Mouse (Mus musculus): Measurements from ENCODE around the gene Nek7. TPM values are rescaled to one million over a fixed set of nuclear protein-coding genes. Genes with fewer than 3 reads are reported as not detected.

Gene Nek7
- polyA plus RNA-seq, 1 experiment from 2014 or later = 35.1 TPM

GRCm38 (mm10) chr1:138559213-138560101, 60.5 kb downstream of the Nek7 start:
- no peak overlapping the region for H3K27ac ChIP-seq (ENCODE audit: low read depth)
- H3K4me2 ChIP-seq = no peak overlapping the region
- H3K9ac ChIP-seq = no peak overlapping the region
- DNase-seq (no peak), ATAC-seq (ENCODE audit: insufficient read depth) (no peak)
- no peak overlapping the region for H3K4me3 ChIP-seq (ENCODE audit: low read depth, low read length)
- H3K4me1 ChIP-seq (ENCODE audit: insufficient read depth) = no peaks in the 10 kb centered on the region
- TF ChIP-seq CTCF (IDR thresholded peaks at IDR 0.05; ENCODE audit: low read depth) = no peak
- no peaks in the 10 kb centered on the region for H3K36me3 ChIP-seq (ENCODE audit: insufficient read depth)
- H3K9me3 ChIP-seq (ENCODE audit: low read depth, low read length) = no peaks in the 10 kb centered on the region
- H3K27me3 ChIP-seq (ENCODE audit: insufficient read depth, low read length) = no peaks in the 10 kb centered on the region
- WGBS = 56% methylated on average over 12 of the region's 12 CpGs

- H3K9ac ChIP-seq = no peak overlapping the region
- no peak for ATAC-seq (ENCODE audit: insufficient read depth)
- H3K4me1 ChIP-seq (ENCODE audit: insufficient read depth) = no peaks in the 10 kb centered on the region
- peak; percentile 13 for DNase-seq
- no peak overlapping the region for H3K4me2 ChIP-seq
- TF ChIP-seq CTCF (IDR thresholded peaks at IDR 0.05; ENCODE audit: low read depth) = peak; percentile 52
- H3K27ac ChIP-seq (ENCODE audit: low read depth) = no peak overlapping the region
- WGBS = 76% methylated on average over 3 of the region's 3 CpGs
- H3K27me3 ChIP-seq (ENCODE audit: insufficient read depth, low read length) = no peaks in the 10 kb centered on the region
- H3K36me3 ChIP-seq (ENCODE audit: insufficient read depth) = no peaks in the 10 kb centered on the region
- H3K4me3 ChIP-seq (ENCODE audit: low read depth, low read length) = no peak overlapping the region
- H3K9me3 ChIP-seq (ENCODE audit: low read depth, low read length) = no peaks in the 10 kb centered on the region
These were observed 61.6 kb downstream of the Nek7 start for GRCm38 (mm10) chr1:138558342-138558741.

DNA sequence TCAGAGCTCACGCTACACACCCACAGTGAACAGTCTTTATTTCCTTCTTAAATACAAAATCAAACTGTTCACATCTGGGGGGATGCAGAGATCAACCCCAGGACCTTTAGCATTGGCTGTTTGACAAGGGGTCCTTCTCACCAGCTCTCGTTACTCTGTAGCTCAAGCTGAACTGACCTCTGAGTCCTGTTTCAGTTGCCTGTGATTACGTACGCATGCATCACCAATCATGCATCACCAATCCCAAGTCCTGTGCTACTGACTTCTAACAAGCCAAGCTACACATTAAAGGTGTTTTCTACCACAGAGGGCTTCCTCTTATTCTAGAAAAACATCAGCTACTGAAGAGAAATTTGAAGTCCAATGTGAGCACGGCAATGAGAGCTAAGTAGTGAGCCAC, 65.0 kb downstream of the Nek7 start:
- no peak overlapping the region for H3K4me3 ChIP-seq (ENCODE audit: low read depth, low read length)
- no peak overlapping the region for H3K9ac ChIP-seq
- no peaks in the 10 kb centered on the region for H3K9me3 ChIP-seq (ENCODE audit: low read depth, low read length)
- H3K36me3 ChIP-seq (ENCODE audit: insufficient read depth) = no peaks in the 10 kb centered on the region
- WGBS = 84% methylated on average over 5 of the region's 5 CpGs
- no peaks in the 10 kb centered on the region for H3K27me3 ChIP-seq (ENCODE audit: insufficient read depth, low read length)
- DNase-seq (no peak), ATAC-seq (ENCODE audit: insufficient read depth) (no peak)
- no peaks in the 10 kb centered on the region for H3K4me1 ChIP-seq (ENCODE audit: insufficient read depth)
- no peak overlapping the region for H3K4me2 ChIP-seq
- TF ChIP-seq CTCF (IDR thresholded peaks at IDR 0.05; ENCODE audit: low read depth) = no peak
- no peak overlapping the region for H3K27ac ChIP-seq (ENCODE audit: low read depth)

GRCm38 (mm10) chr1:138550184-138550583, 69.8 kb downstream of the Nek7 start:
- Histone ChIP-seq H3K9ac (no peak overlapping the region), H3K4me1 (ENCODE audit: insufficient read depth) (no peaks in the 10 kb centered on the region), H3K4me2 (no peak overlapping the region), H3K9me3 (ENCODE audit: low read depth, low read length) (no peaks in the 10 kb centered on the region), H3K36me3 (ENCODE audit: insufficient read depth) (no peaks in the 10 kb centered on the region), H3K4me3 (ENCODE audit: low read depth, low read length) (no peak overlapping the region), H3K27ac (ENCODE audit: low read depth) (no peak overlapping the region), H3K27me3 (ENCODE audit: insufficient read depth, low read length) (no peaks in the 10 kb centered on the region)
- 47% methylated on average over 6 of the region's 6 CpGs for WGBS
- ATAC-seq (ENCODE audit: insufficient read depth) (peak; percentile 50; the same call in 1 of the 2 replicates), DNase-seq (peak; percentile 34)
- no peak for TF ChIP-seq CTCF (IDR thresholded peaks at IDR 0.05; ENCODE audit: low read depth)

GRCm38 (mm10) chr1:138542170-138542515, 77.8 kb downstream of the Nek7 start:
- no peak overlapping the region for H3K4me3 ChIP-seq (ENCODE audit: low read depth, low read length)
- no peaks in the 10 kb centered on the region for H3K4me1 ChIP-seq (ENCODE audit: insufficient read depth)
- H3K27ac ChIP-seq (ENCODE audit: low read depth) = no peak overlapping the region
- ATAC-seq (ENCODE audit: insufficient read depth) (no peak), DNase-seq (no peak)
- H3K9me3 ChIP-seq (ENCODE audit: low read depth, low read length) = no peaks in the 10 kb centered on the region
- no peak for TF ChIP-seq CTCF (IDR thresholded peaks at IDR 0.05; ENCODE audit: low read depth)
- no peaks in the 10 kb centered on the region for H3K36me3 ChIP-seq (ENCODE audit: insufficient read depth)
- no peak overlapping the region for H3K4me2 ChIP-seq
- no peaks in the 10 kb centered on the region for H3K27me3 ChIP-seq (ENCODE audit: insufficient read depth, low read length)
- H3K9ac ChIP-seq = no peak overlapping the region
- 89% methylated on average over 1 of the region's 1 CpGs for WGBS

GRCm38 (mm10) chr1:138541495-138542169, 78.3 kb downstream of the Nek7 start:
- ATAC-seq (ENCODE audit: insufficient read depth) = no peak
- Histone ChIP-seq H3K4me1 (ENCODE audit: insufficient read depth) (no peaks in the 10 kb centered on the region), H3K9me3 (ENCODE audit: low read depth, low read length) (no peaks in the 10 kb centered on the region), H3K4me2 (no peak overlapping the region), H3K27ac (ENCODE audit: low read depth) (no peak overlapping the region), H3K27me3 (ENCODE audit: insufficient read depth, low read length) (no peaks in the 10 kb centered on the region), H3K9ac (no peak overlapping the region), H3K36me3 (ENCODE audit: insufficient read depth) (no peaks in the 10 kb centered on the region), H3K4me3 (ENCODE audit: low read depth, low read length) (no peak overlapping the region)
- WGBS = 62% methylated on average over 8 of the region's 8 CpGs
- TF ChIP-seq CTCF (IDR thresholded peaks at IDR 0.05; ENCODE audit: low read depth) = no peak
- DNase-seq = no peak

- DNase-seq (no peak), ATAC-seq (ENCODE audit: insufficient read depth) (no peak)
- Histone ChIP-seq H3K4me3 (ENCODE audit: low read depth, low read length) (no peak overlapping the region), H3K4me2 (no peak overlapping the region), H3K9ac (no peak overlapping the region), H3K4me1 (ENCODE audit: insufficient read depth) (no peaks in the 10 kb centered on the region), H3K27me3 (ENCODE audit: insufficient read depth, low read length) (no peaks in the 10 kb centered on the region), H3K9me3 (ENCODE audit: low read depth, low read length) (no peaks in the 10 kb centered on the region), H3K27ac (ENCODE audit: low read depth) (no peak overlapping the region), H3K36me3 (ENCODE audit: insufficient read depth) (no peaks in the 10 kb centered on the region)
- TF ChIP-seq CTCF (IDR thresholded peaks at IDR 0.05; ENCODE audit: low read depth) = no peak
- WGBS = 84% methylated on average over 1 of the region's 1 CpGs
These were observed 80.2 kb downstream of the Nek7 start for GRCm38 (mm10) chr1:138539713-138540112.
